Mouse (Mus musculus): ENCODE data around the gene Pigk. TPM values are rescaled to one million over a fixed set of nuclear protein-coding genes. Genes with fewer than 3 reads are reported as not detected.

The Pigk gene
- total RNA-seq, 2 experiments from 2014 or later: 16.6 to 23.0 TPM

- no peak for DNase-seq
- Histone ChIP-seq H3K27ac (no peak overlapping the region), H3K4me3 (no peak overlapping the region)
- TF ChIP-seq CTCF (IDR thresholded peaks at IDR 0.05): no peak
- intact Hi-C loops (cut with DNase I): no loop called here
Measured at GRCm38 (mm10) chr3:152929788-152930281, 215.9 kb downstream of the Pigk start.

- TF ChIP-seq CTCF (IDR thresholded peaks at IDR 0.05): no peak
- intact Hi-C loops (cut with DNase I): no loop called here
- H3K4me3 ChIP-seq: no peak overlapping the region
- no peak overlapping the region for H3K27ac ChIP-seq
- no peak for DNase-seq
Measured at GRCm38 (mm10) chr3:152931354-152931753, 217.5 kb downstream of the Pigk start.

- H3K27ac ChIP-seq: no peak overlapping the region
- no peak for TF ChIP-seq CTCF (IDR thresholded peaks at IDR 0.05)
- H3K4me3 ChIP-seq: no peak overlapping the region
- intact Hi-C loops (cut with DNase I): no loop called here
- no peak for DNase-seq
Measured at GRCm38 (mm10) chr3:152932096-152932495, 218.2 kb downstream of the Pigk start.

DNA sequence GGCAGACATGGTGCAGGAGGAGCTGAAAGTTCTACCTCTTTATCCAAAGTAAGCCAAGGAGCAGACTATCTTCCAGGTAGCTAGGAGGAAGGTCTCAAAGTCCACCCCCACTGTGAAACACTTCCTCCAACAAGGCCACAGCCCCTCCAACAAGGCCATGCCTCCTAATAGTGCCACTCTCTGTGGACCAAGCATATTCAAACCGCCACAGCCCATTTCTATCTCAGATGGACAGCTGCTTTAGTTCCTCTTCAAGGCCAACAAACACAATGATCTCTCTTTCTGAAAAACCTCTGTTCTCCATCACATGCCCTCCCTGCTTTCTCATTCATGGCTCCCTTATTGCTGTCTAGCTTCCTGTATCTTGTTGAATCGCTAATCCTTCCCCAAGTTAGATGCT is 218.6 kb downstream of the Pigk start:
- DNase-seq: no peak
- no peak for TF ChIP-seq CTCF (IDR thresholded peaks at IDR 0.05)
- no peak overlapping the region for H3K27ac ChIP-seq

DNA sequence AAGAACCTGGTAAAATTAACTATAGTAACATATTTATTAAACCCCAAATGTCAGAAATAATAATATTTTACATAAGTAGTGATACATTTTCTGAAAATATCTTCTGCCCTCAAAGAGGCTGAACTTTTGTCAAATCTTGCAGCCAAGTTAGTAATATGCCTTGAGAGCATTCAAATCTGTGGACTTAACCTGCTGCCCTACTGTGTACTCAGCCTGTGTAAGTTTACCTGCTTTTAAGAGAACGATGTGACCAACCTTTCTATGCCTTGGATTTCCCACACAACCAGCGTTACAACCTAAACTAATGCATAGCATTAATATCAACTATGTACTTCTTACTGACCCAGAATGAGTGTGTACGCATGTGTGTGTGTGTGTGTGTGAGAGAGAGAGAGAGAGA is 219.8 kb downstream of the Pigk start:
- Histone ChIP-seq H3K27ac (no peak overlapping the region), H3K4me3 (no peak overlapping the region)
- DNase-seq: no peak
- TF ChIP-seq CTCF (IDR thresholded peaks at IDR 0.05): no peak
- intact Hi-C loops (cut with DNase I): no loop called here

More for the DNA sequence above, 218.6 kb downstream of the Pigk start:
- no peak overlapping the region for H3K4me3 ChIP-seq
- intact Hi-C loops (cut with DNase I): no loop called here

- TF ChIP-seq CTCF (IDR thresholded peaks at IDR 0.05): no peak
- intact Hi-C loops (cut with DNase I): no loop called here
- Histone ChIP-seq H3K4me3 (no peak overlapping the region), H3K27ac (no peak overlapping the region)
- DNase-seq: no peak
Measured at GRCm38 (mm10) chr3:152936313-152936712, 222.4 kb downstream of the Pigk start.

DNA sequence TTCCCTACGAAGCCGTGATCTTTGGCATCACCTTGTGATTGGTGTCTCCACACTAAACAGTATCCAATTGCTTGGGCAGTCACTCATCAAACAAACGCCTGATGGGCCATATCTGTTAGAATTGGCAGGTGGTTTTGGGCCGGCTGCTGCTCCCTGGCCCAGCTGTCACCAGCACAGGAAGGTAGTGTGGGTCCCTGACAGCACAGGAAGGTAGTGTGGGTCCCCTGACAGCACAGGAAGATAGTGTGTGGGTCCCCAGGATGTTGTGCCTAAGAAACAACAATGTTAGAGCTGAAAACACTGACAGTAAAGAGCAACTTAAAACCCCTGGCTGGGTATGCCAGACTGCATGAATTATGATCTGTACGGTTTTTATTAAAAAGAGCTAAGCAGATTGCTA is 227.8 kb downstream of the Pigk start:
- DNase-seq: no peak
- no peak for TF ChIP-seq CTCF (IDR thresholded peaks at IDR 0.05)
- Histone ChIP-seq H3K27ac (no peak overlapping the region), H3K4me3 (no peak overlapping the region)
- intact Hi-C loops (cut with DNase I): no loop called here

DNA sequence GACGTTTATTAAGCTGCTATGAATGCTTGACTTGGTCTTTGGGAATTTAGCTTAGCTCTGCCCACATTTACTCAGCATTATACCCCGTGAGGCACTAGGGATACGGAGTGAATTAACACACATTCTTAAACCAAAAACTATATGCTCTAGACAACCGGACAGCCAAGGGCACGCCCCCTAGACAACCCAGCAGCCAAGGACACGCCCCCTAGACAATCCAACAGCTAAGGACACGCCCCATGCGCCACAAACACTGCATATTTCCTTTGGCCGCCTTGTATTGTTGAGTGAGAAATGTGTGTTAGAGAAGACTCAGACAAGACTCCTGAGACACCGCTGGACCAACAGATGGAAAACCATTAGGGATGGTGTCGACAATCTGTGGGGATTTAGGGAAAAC is 229.1 kb downstream of the Pigk start:
- Histone ChIP-seq H3K4me3 (no peak overlapping the region), H3K27ac (no peak overlapping the region)
- intact Hi-C loops (cut with DNase I): no loop called here
- no peak for DNase-seq
- no peak for TF ChIP-seq CTCF (IDR thresholded peaks at IDR 0.05)

DNA sequence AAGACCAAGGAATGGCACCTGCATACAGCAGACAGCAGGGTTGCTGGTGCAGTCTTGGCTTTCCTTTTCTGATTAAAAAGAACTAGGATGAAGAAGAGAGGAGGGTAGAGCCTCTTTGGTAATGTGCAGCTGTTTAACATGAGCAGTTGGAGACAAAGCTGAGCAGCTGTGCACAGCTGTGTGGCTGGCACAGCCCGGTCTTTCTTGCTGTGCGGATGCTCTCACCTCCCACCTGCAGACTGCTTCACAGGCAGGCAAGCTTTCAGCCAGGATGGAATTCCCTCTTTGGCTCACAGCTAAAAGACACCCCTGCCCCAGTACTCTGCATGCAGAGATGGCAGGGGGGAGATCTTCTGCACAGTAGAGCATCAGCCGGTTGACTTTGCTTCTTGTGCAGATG is 230.9 kb downstream of the Pigk start:
- DNase-seq: no peak
- intact Hi-C loops (cut with DNase I): no loop called here
- H3K27ac ChIP-seq: no peak overlapping the region
- H3K4me3 ChIP-seq: no peak overlapping the region
- TF ChIP-seq CTCF (IDR thresholded peaks at IDR 0.05): no peak

DNA sequence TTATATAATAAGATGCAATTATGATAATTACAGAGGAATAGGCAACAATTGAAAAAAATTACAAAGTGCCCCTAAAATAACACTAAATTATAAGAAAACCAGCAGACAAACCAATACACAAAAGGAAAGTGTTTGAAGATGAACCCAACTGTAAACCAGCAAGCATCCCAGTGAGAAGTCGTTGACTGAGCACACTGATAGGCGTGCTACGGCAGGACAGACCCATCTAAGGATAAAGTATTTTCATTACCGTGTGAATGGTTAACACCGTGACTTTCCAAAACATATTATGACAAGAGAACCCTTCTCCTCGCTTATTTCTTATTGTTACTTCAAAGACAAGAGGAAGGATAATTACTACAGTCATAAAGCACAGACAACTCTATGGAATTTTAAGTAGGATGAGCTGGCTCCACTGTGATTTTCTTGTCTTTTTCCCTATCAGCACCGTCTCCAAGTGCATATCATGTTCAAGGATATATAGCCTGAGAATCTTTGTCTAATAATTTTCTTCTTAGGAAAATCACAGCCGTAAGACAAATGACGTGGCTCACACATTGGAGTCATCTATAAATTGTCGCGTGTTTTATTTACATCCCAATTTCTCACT is 233.2 kb downstream of the Pigk start:
- Histone ChIP-seq H3K4me3 (no peak overlapping the region), H3K27ac (no peak overlapping the region)
- TF ChIP-seq CTCF (IDR thresholded peaks at IDR 0.05): no peak
- DNase-seq: no peak
- intact Hi-C loops (cut with DNase I): no loop called here

DNA sequence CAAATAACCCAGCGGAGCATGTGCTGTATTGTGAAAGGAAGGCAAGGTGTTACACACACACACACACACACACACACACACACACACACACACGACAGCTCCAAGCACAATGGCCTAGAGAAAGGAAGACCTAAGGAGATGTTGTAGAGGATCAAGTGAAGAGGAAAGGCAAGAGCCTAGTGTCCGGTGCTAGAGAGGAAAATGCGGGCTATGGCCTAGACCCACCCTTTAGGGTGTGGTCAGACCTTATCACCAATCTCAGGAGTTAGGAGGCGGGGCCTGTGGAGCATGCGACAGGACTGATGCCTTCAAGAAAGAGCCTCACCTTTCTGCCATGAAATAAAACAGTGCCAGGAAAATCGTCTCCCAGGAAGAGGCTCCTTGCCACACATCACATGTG is 234.7 kb downstream of the Pigk start:
- Histone ChIP-seq H3K27ac (no peak overlapping the region), H3K4me3 (no peak overlapping the region)
- no peak for DNase-seq
- intact Hi-C loops (cut with DNase I): no loop called here
- no peak for TF ChIP-seq CTCF (IDR thresholded peaks at IDR 0.05)

GRCm38 (mm10) chr3:152949233-152949777 is 235.4 kb downstream of the Pigk start:
- Histone ChIP-seq H3K4me3 (no peak overlapping the region), H3K27ac (no peak overlapping the region)
- DNase-seq: no peak
- intact Hi-C loops (cut with DNase I): no loop called here
- TF ChIP-seq CTCF (IDR thresholded peaks at IDR 0.05): no peak

DNA sequence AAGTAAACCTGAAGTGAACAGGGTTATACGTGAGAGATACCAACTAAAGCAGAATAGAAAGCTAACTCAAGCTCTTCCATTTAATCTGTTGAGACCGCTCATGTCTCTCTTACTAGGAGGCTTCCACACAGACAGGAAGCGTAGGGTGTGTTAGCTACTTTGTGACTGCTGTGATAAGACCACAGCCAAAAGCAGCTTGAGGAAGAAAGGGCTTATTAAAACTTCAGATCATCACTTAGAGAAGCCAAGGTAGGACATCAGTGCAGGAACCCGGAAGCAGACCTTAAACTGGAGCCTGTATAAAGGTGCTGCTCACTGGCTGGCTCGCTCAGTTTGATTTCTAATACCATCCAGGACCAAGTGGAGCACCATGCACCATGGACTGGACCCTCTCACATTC is 236.4 kb downstream of the Pigk start:
- intact Hi-C loops (cut with DNase I): no loop called here
- TF ChIP-seq CTCF (IDR thresholded peaks at IDR 0.05): no peak
- Histone ChIP-seq H3K27ac (no peak overlapping the region), H3K4me3 (no peak overlapping the region)
- DNase-seq: no peak

GRCm38 (mm10) chr3:152950914-152951313 is 237.0 kb downstream of the Pigk start:
- no peak for TF ChIP-seq CTCF (IDR thresholded peaks at IDR 0.05)
- intact Hi-C loops (cut with DNase I): no loop called here
- no peak overlapping the region for H3K4me3 ChIP-seq
- no peak for DNase-seq
- no peak overlapping the region for H3K27ac ChIP-seq
